Mouse (Mus musculus) limb, embryonic 12.5 days (tissue): ENCODE results near the gene Ift43. TPM values are rescaled to one million over a fixed set of nuclear protein-coding genes. Genes with fewer than 3 reads are reported as not detected.
A peak's percentile ranks its signal among the peaks of the same experiment; 100 is the strongest.

ENCODE experiments used
- ATAC-seq: fragments of 200-750 bp; cut with Nextera tagmentation; 2 replicates; pipeline ENCODE4 v1.8.0; 2017; ENCODE audit warnings: low read depth, moderate TSS enrichment; ENCODE audit not compliant: insufficient number of reproducible peaks, insufficient read depth, low FRiP score, low TSS enrichment
- H3K27ac ChIP-seq: fragments of 300-500 bp; sonication (generic); 2 replicates; pipeline ENCODE4 v1.5.1; 2016; ENCODE audit warnings: mild to moderate bottlenecking, moderate library complexity
- H3K27me3 ChIP-seq: fragments of 300-500 bp; sonication (generic); 2 replicates; pipeline ENCODE4 v1.6.1; 2016; ENCODE audit warnings: mild to moderate bottlenecking, moderate library complexity
- H3K36me3 ChIP-seq: fragments of 300-500 bp; sonication (generic); 2 replicates; pipeline ENCODE4 v1.6.1; 2016; ENCODE audit warnings: mild to moderate bottlenecking, moderate library complexity
- H3K4me1 ChIP-seq: fragments of 300-500 bp; sonication (generic); replicated peaks from 2 replicates; pipeline ENCODE4 v1.6.1; 2016
- H3K4me2 ChIP-seq: fragments of 300-500 bp; sonication (generic); 2 replicates; pipeline ENCODE4 v1.6.1; 2016; ENCODE audit warnings: mild to moderate bottlenecking, moderate library complexity
- H3K4me3 ChIP-seq: fragments of 300-500 bp; sonication (generic); replicated peaks from 2 replicates; pipeline ENCODE4 v1.5.1; 2016; ENCODE audit warnings: mild to moderate bottlenecking
- H3K9ac ChIP-seq: fragments of 300-500 bp; sonication (generic); replicated peaks from 2 replicates; pipeline ENCODE4 v1.6.1; 2016; ENCODE audit warnings: mild to moderate bottlenecking, moderate library complexity
- H3K9me3 ChIP-seq: fragments of 300-500 bp; sonication (generic); 2 replicates; pipeline ENCODE4 v1.6.1; 2016; ENCODE audit warnings: mild to moderate bottlenecking, moderate library complexity
- WGBS: fragments of 180-500 bp; shearing (Covaris S2); methylation state at CpG from one replicate; pipeline ENCODE4 v1.1.7; 2016; 5-methylcytosine and 5-hydroxymethylcytosine counted together
- polyA plus RNA-seq: library from polyadenylated mRNA; unstranded; fragments of >200 nt; fragmentation: Nextera tagmentation; extraction: Ambion mirVana; gene quantifications from 2 replicates; pipeline ENCODE4 v1.2.1, GENCODE M21; 2016

The Ift43 gene
- polyA plus RNA-seq, 1 experiment from 2014 or later = 84.1 TPM

GRCm38 (mm10) chr12:86055306-86055705 is 27.0 kb upstream of the Ift43 start:
- H3K36me3 ChIP-seq = peaks cover 46% of the 10 kb centered on the region
- no peak for ATAC-seq
- no peak overlapping the region for H3K4me3 ChIP-seq
- 0 out of 2 replicates have a peak, but pooled peaks cover 5% of the 10 kb centered on the region for H3K4me1 ChIP-seq
- H3K27me3 ChIP-seq = no peaks in the 10 kb centered on the region
- no peaks in the 10 kb centered on the region for H3K9me3 ChIP-seq
- 93% methylated on average over 2 of the region's 2 CpGs for WGBS
- H3K4me2 ChIP-seq = no peak overlapping the region
- no peak overlapping the region for H3K27ac ChIP-seq
- no peak overlapping the region for H3K9ac ChIP-seq

GRCm38 (mm10) chr12:86056976-86057375 is 25.4 kb upstream of the Ift43 start:
- no peak overlapping the region for H3K4me3 ChIP-seq
- no peaks in the 10 kb centered on the region for H3K4me1 ChIP-seq
- H3K27me3 ChIP-seq = no peaks in the 10 kb centered on the region
- WGBS = 88% methylated on average over 8 of the region's 8 CpGs
- no peak overlapping the region for H3K4me2 ChIP-seq
- H3K9ac ChIP-seq = no peak overlapping the region
- no peak overlapping the region for H3K27ac ChIP-seq
- ATAC-seq = no peak
- no peaks in the 10 kb centered on the region for H3K9me3 ChIP-seq
- peaks cover 59% of the 10 kb centered on the region for H3K36me3 ChIP-seq

- 82% methylated on average over 8 of the region's 8 CpGs for WGBS
- Histone ChIP-seq H3K27me3 (no peaks in the 10 kb centered on the region), H3K4me1 (no peaks in the 10 kb centered on the region), H3K27ac (no peak overlapping the region), H3K9me3 (no peaks in the 10 kb centered on the region), H3K4me3 (no peak overlapping the region), H3K9ac (no peak overlapping the region), H3K36me3 (peaks cover 65% of the 10 kb centered on the region), H3K4me2 (no peak overlapping the region)
- no peak for ATAC-seq
These were observed 24.8 kb upstream of the Ift43 start for GRCm38 (mm10) chr12:86057516-86057915.

GRCm38 (mm10) chr12:86059341-86059740 is 23.0 kb upstream of the Ift43 start:
- WGBS = 89% methylated on average over 6 of the region's 6 CpGs
- H3K4me1 ChIP-seq = no peaks in the 10 kb centered on the region
- H3K4me2 ChIP-seq = no peak overlapping the region
- H3K9ac ChIP-seq = no peak overlapping the region
- no peaks in the 10 kb centered on the region for H3K9me3 ChIP-seq
- peaks cover 83% of the 10 kb centered on the region for H3K36me3 ChIP-seq
- no peaks in the 10 kb centered on the region for H3K27me3 ChIP-seq
- ATAC-seq = no peak
- H3K27ac ChIP-seq = no peak overlapping the region
- H3K4me3 ChIP-seq = no peak overlapping the region

- Histone ChIP-seq H3K9ac (no peak overlapping the region), H3K27ac (no peak overlapping the region), H3K9me3 (no peaks in the 10 kb centered on the region), H3K36me3 (peaks cover 88% of the 10 kb centered on the region), H3K27me3 (no peaks in the 10 kb centered on the region), H3K4me3 (no peak overlapping the region), H3K4me2 (no peak overlapping the region), H3K4me1 (peaks cover 9% of the 10 kb centered on the region; the same call in 1 of the 2 replicates)
- no peak for ATAC-seq
These were observed 17.5 kb upstream of the Ift43 start for GRCm38 (mm10) chr12:86064796-86065195.

- Histone ChIP-seq H3K9ac (no peak overlapping the region), H3K27ac (no peak overlapping the region), H3K27me3 (no peaks in the 10 kb centered on the region), H3K36me3 (peaks cover 58% of the 10 kb centered on the region), H3K9me3 (0 out of 2 replicates have a peak, but pooled peaks cover 7% of the 10 kb centered on the region), H3K4me1 (peaks cover 35% of the 10 kb centered on the region), H3K4me3 (no peak overlapping the region), H3K4me2 (no peak overlapping the region)
- ATAC-seq = no peak
- WGBS = 81% methylated on average over 6 of the region's 6 CpGs
These were observed 10.9 kb upstream of the Ift43 start for GRCm38 (mm10) chr12:86071432-86071831.

GRCm38 (mm10) chr12:86074681-86075080 is 7.7 kb upstream of the Ift43 start:
- H3K9ac ChIP-seq = no peak overlapping the region
- H3K27me3 ChIP-seq = no peaks in the 10 kb centered on the region
- H3K27ac ChIP-seq = no peak overlapping the region
- H3K36me3 ChIP-seq = peaks cover 27% of the 10 kb centered on the region
- H3K4me2 ChIP-seq = no peak overlapping the region
- ATAC-seq = no peak
- H3K4me3 ChIP-seq = no peak overlapping the region
- peaks cover 42% of the 10 kb centered on the region for H3K4me1 ChIP-seq
- WGBS = 87% methylated on average over 12 of the region's 12 CpGs
- 0 out of 2 replicates have a peak, but pooled peaks cover 7% of the 10 kb centered on the region for H3K9me3 ChIP-seq

GRCm38 (mm10) chr12:86075358-86075757 is 7.0 kb upstream of the Ift43 start:
- Histone ChIP-seq H3K4me1 (peaks cover 42% of the 10 kb centered on the region), H3K9ac (no peak overlapping the region), H3K27ac (no peak overlapping the region), H3K27me3 (no peaks in the 10 kb centered on the region), H3K4me2 (peak overlapping the region; percentile 90), H3K36me3 (peaks cover 23% of the 10 kb centered on the region), H3K9me3 (0 out of 2 replicates have a peak, but pooled peaks cover 7% of the 10 kb centered on the region), H3K4me3 (peak overlapping the region; percentile 55; the same call in 1 of the 2 replicates)
- 95% methylated on average over 7 of the region's 7 CpGs for WGBS
- no peak for ATAC-seq

GRCm38 (mm10) chr12:86076321-86076901 is 5.9 kb upstream of the Ift43 start:
- Histone ChIP-seq H3K4me3 (peak overlapping the region; percentile 55), H3K9me3 (0 out of 2 replicates have a peak, but pooled peaks cover 7% of the 10 kb centered on the region), H3K27ac (0 out of 2 replicates have a peak overlapping the region, but pooled peaks have one; percentile 41), H3K4me1 (peaks cover 42% of the 10 kb centered on the region), H3K4me2 (peak overlapping the region; percentile 90), H3K27me3 (no peaks in the 10 kb centered on the region), H3K9ac (peak overlapping the region; percentile 72), H3K36me3 (peaks cover 18% of the 10 kb centered on the region)
- WGBS = 6% methylated on average over 13 of the region's 13 CpGs
- ATAC-seq = no peak

- peaks cover 44% of the 10 kb centered on the region for H3K4me1 ChIP-seq
- no peaks in the 10 kb centered on the region for H3K27me3 ChIP-seq
- H3K9me3 ChIP-seq = no peaks in the 10 kb centered on the region
- WGBS = 6% methylated on average over 8 of the region's 8 CpGs
- peak overlapping the region; percentile 90 for H3K4me2 ChIP-seq
- peak overlapping the region; percentile 55 for H3K4me3 ChIP-seq
- H3K36me3 ChIP-seq = peaks cover 9% of the 10 kb centered on the region; the same call in 1 of the 2 replicates
- ATAC-seq = no peak
- peak overlapping the region; percentile 99 for H3K27ac ChIP-seq
- H3K9ac ChIP-seq = peak overlapping the region; percentile 72
These were observed 5.0 kb upstream of the Ift43 start for GRCm38 (mm10) chr12:86077322-86077721.

GRCm38 (mm10) chr12:86077736-86078135 is 4.6 kb upstream of the Ift43 start:
- H3K27me3 ChIP-seq = no peaks in the 10 kb centered on the region
- peak overlapping the region; percentile 99 for H3K27ac ChIP-seq
- peak overlapping the region; percentile 90 for H3K4me2 ChIP-seq

GRCm38 (mm10) chr12:86078176-86078552 is 4.2 kb upstream of the Ift43 start:
- ATAC-seq = no peak
- Histone ChIP-seq H3K9ac (peak overlapping the region; percentile 72), H3K27ac (peak overlapping the region; percentile 99), H3K9me3 (no peaks in the 10 kb centered on the region), H3K4me1 (peaks cover 48% of the 10 kb centered on the region), H3K27me3 (no peaks in the 10 kb centered on the region), H3K4me3 (peak overlapping the region; percentile 55), H3K4me2 (peak overlapping the region; percentile 90), H3K36me3 (peaks cover 9% of the 10 kb centered on the region; the same call in 1 of the 2 replicates)
- WGBS = 15% methylated on average over 9 of the region's 9 CpGs

More at GRCm38 (mm10) chr12:86077736-86078135, 4.6 kb upstream of the Ift43 start:
- peaks cover 44% of the 10 kb centered on the region for H3K4me1 ChIP-seq
- H3K4me3 ChIP-seq = peak overlapping the region; percentile 55
- no peaks in the 10 kb centered on the region for H3K9me3 ChIP-seq
- H3K36me3 ChIP-seq = peaks cover 9% of the 10 kb centered on the region; the same call in 1 of the 2 replicates
- ATAC-seq = no peak
- 17% methylated on average over 11 of the region's 11 CpGs for WGBS
- H3K9ac ChIP-seq = peak overlapping the region; percentile 72
